Comparison of ENCODE assay signal across 11 mouse cellular contexts in the genomic region with DNA sequence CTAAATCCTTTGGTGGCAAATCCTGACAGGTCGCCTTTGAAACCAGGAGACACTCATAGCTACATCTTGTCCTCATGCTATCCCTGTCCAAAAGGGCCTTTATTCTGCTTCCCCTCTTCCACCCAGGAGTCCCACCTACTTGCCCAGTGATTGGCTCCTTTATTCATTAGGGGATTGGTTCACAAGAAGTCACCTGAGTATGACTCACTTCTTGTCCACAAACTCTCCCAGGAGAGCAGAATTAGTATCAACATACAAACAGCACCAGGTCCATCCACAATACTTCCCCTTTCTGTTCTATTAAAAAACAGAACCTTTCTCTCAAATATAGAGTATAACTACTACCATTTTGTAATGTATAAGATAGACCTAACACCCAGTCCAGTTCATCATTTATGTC. TPM values are rescaled to one million over a fixed set of nuclear protein-coding genes. Genes with fewer than 3 reads are reported as not detected.
"Had no signal": no experiment of that assay in that cellular context is flagged by ENCODE, and none has a peak within 500 bp of the region (broad histone marks: within the 10 kb centered on the region; RNA-seq: fewer than 3 reads in every experiment).

No protein-coding gene starts in this region.

RNA-seq across cellular contexts. Expression of a gene that starts 52.6 kb away (rescaled TPM):
- total RNA-seq: megakaryocyte progenitor cell, adult 5-6 weeks; midbrain, postnatal 0 days; monocyte, adult 5-6 weeks had no signal
- polyA plus RNA-seq: liver, embryonic 15.5 days; macrophage; midbrain, embryonic 11.5 days; midbrain, embryonic 13.5 days; midbrain, embryonic 15.5 days; midbrain, postnatal 0 days; neural tube, embryonic 12.5 days; neural tube, embryonic 14.5 days; stomach, embryonic 15.5 days had no signal
